Mouse (Mus musculus) midbrain, postnatal 0 days (tissue): Measurements from ENCODE around the gene Batf. TPM values are rescaled to one million over a fixed set of nuclear protein-coding genes. Genes with fewer than 3 reads are reported as not detected.

Experiments
- ATAC-seq: fragments of 200-750 bp; cut with Nextera tagmentation; 2 replicates; pipeline ENCODE4 v1.8.0; 2017; ENCODE audit warnings: moderate number of reproducible peaks, mild to moderate bottlenecking, moderate TSS enrichment, moderate library complexity; ENCODE audit not compliant: low FRiP score
- DNase-seq: peaks from one replicate; pipeline ENCODE4 v3.0.0-alpha.2; 2015; ENCODE audit warnings: low spot score
- H3K27ac ChIP-seq: fragments of 300-500 bp; sonication (generic); 2 replicates; pipeline ENCODE4 v1.5.1; 2014; ENCODE audit warnings: low read depth, mild to moderate bottlenecking, low read length, mixed read lengths
- H3K27me3 ChIP-seq: fragments of 300-500 bp; sonication (generic); 2 replicates; pipeline ENCODE4 v1.6.1; 2014; ENCODE audit warnings: low read length, control low read depth, mixed read lengths; ENCODE audit not compliant: insufficient read depth
- H3K36me3 ChIP-seq: fragments of 300-500 bp; sonication (generic); 2 replicates; pipeline ENCODE4 v1.6.1; 2014; ENCODE audit warnings: low read length, control low read depth, mixed read lengths; ENCODE audit not compliant: insufficient read depth
- H3K4me1 ChIP-seq: fragments of 300-500 bp; sonication (generic); 2 replicates; pipeline ENCODE4 v1.6.1; 2014; ENCODE audit warnings: mild to moderate bottlenecking, control low read depth, antibody characterized with exemption, low read length, mixed read lengths; ENCODE audit not compliant: insufficient read depth
- H3K4me2 ChIP-seq: fragments of 300-500 bp; sonication (generic); 2 replicates; pipeline ENCODE4 v1.6.1; 2014; ENCODE audit warnings: low read depth, mild to moderate bottlenecking, low read length, mixed read lengths; ENCODE audit not compliant: poor library complexity, severe bottlenecking
- H3K4me3 ChIP-seq: fragments of 300-500 bp; sonication (generic); 2 replicates; pipeline ENCODE4 v1.5.1; 2014; ENCODE audit warnings: low read depth, mild to moderate bottlenecking, low read length, moderate library complexity
- H3K9ac ChIP-seq: fragments of 300-500 bp; sonication (generic); replicated peaks from 2 replicates; pipeline ENCODE4 v1.6.1; 2014; ENCODE audit warnings: mild to moderate bottlenecking, low read length, moderate library complexity, mixed read lengths; ENCODE audit not compliant: poor library complexity, severe bottlenecking
- H3K9me3 ChIP-seq: fragments of 300-500 bp; sonication (generic); 2 replicates; pipeline ENCODE4 v1.6.1; 2016; ENCODE audit warnings: low read length, control low read depth
- CTCF ChIP-seq: IDR thresholded peaks from 2 replicates; pipeline ENCODE4 v1.5.1; 2016; ENCODE audit warnings: antibody characterized with exemption, mild to moderate bottlenecking
- WGBS: fragments of 180-500 bp; shearing (Covaris S2); extraction: QIAGEN DNeasy Blood & Tissue Kit; methylation state at CpG from one replicate; pipeline ENCODE4 v1.1.7; 2014; 5-methylcytosine and 5-hydroxymethylcytosine counted together
- polyA plus RNA-seq: library from polyadenylated mRNA; unstranded; fragments of >200 nt; fragmentation: Nextera tagmentation; extraction: Ambion mirVana; gene quantifications from 2 replicates; pipeline ENCODE4 v1.2.1, GENCODE M21; 2015
- total RNA-seq: library from RNA; depleted of rRNA; stranded (reverse); fragments of >200 nt; gene quantifications from 2 replicates; pipeline ENCODE4 v1.2.3, GENCODE M21; 2014

Gene Batf
- total and polyA plus RNA-seq, 2 experiments from 2014 or later: 1.3 to 3.1 TPM

- DNase-seq: peak; percentile 21
- Histone ChIP-seq H3K4me3 (no peak overlapping the region), H3K4me2 (no peak overlapping the region), H3K27me3 (no peaks in the 10 kb centered on the region), H3K9ac (no peak overlapping the region), H3K36me3 (no peaks in the 10 kb centered on the region), H3K9me3 (no peaks in the 10 kb centered on the region), H3K27ac (no peak overlapping the region), H3K4me1 (no peaks in the 10 kb centered on the region)
- ATAC-seq: no peak
- 81% methylated on average over 2 of the region's 2 CpGs for WGBS
- TF ChIP-seq CTCF: no peak
These were observed 49.7 kb downstream of the Batf start for GRCm38 (mm10) chr12:85736203-85736602.

- Histone ChIP-seq H3K27ac (no peak overlapping the region), H3K4me3 (no peak overlapping the region), H3K9me3 (no peaks in the 10 kb centered on the region), H3K4me1 (no peaks in the 10 kb centered on the region), H3K9ac (no peak overlapping the region), H3K36me3 (no peaks in the 10 kb centered on the region), H3K4me2 (no peak overlapping the region), H3K27me3 (no peaks in the 10 kb centered on the region)
- 87% methylated on average over 3 of the region's 3 CpGs for WGBS
- no peak for TF ChIP-seq CTCF
- ATAC-seq (no peak), DNase-seq (no peak)
These were observed 50.5 kb downstream of the Batf start for GRCm38 (mm10) chr12:85736960-85737359.

GRCm38 (mm10) chr12:85745827-85746695, 59.6 kb downstream of the Batf start, which contains the start of gene Flvcr2:
Gene Flvcr2, plus strand, starts transcription at chr12:85746539.
- H3K4me1 ChIP-seq: no peaks in the 10 kb centered on the region; the same call in 1 of the 2 replicates
- peak within 1 kb of the TSS; percentile 40 for H3K4me3 ChIP-seq
- peak within 1 kb of the TSS; percentile 83 for H3K4me2 ChIP-seq
- no peaks in the 10 kb centered on the region for H3K36me3 ChIP-seq
- under 1% methylated on average over 46 of the region's 51 CpGs for WGBS
- no peaks in the 10 kb centered on the region for H3K9me3 ChIP-seq
- H3K27me3 ChIP-seq: peaks cover 14% of the 10 kb centered on the region
- H3K27ac ChIP-seq: no peak within 1 kb of the TSS
- H3K9ac ChIP-seq: no peak within 1 kb of the TSS; the same call in 1 of the 2 replicates
- ATAC-seq: peak; percentile 78
- TF ChIP-seq CTCF: peak; percentile 81
- DNase-seq: peak; percentile 84

- TF ChIP-seq CTCF: no peak
- Histone ChIP-seq H3K4me3 (peak overlapping the region; percentile 40), H3K27me3 (peaks cover 14% of the 10 kb centered on the region), H3K9me3 (no peaks in the 10 kb centered on the region), H3K4me1 (no peaks in the 10 kb centered on the region; the same call in 1 of the 2 replicates), H3K9ac (no peak overlapping the region), H3K4me2 (peak overlapping the region; percentile 83), H3K27ac (no peak overlapping the region), H3K36me3 (no peaks in the 10 kb centered on the region)
- no peak for ATAC-seq
- WGBS: 22% methylated on average over 21 of the region's 21 CpGs
- no peak for DNase-seq
These were observed 60.3 kb downstream of the Batf start for GRCm38 (mm10) chr12:85746696-85747219.

GRCm38 (mm10) chr12:85747343-85747742, 60.9 kb downstream of the Batf start:
- Histone ChIP-seq H3K27me3 (peaks cover 14% of the 10 kb centered on the region), H3K9ac (no peak overlapping the region), H3K9me3 (no peaks in the 10 kb centered on the region), H3K4me1 (no peaks in the 10 kb centered on the region; the same call in 1 of the 2 replicates), H3K27ac (no peak overlapping the region), H3K36me3 (no peaks in the 10 kb centered on the region), H3K4me2 (peak overlapping the region; percentile 83; the same call in 1 of the 2 replicates), H3K4me3 (peak overlapping the region; percentile 40)
- WGBS: 90% methylated on average over 10 of the region's 10 CpGs
- ATAC-seq: no peak
- DNase-seq: no peak
- TF ChIP-seq CTCF: no peak

GRCm38 (mm10) chr12:85749861-85750260, 63.4 kb downstream of the Batf start:
- 89% methylated on average over 9 of the region's 9 CpGs for WGBS
- H3K36me3 ChIP-seq: no peaks in the 10 kb centered on the region
- DNase-seq (no peak), ATAC-seq (no peak)
- no peak overlapping the region for H3K4me3 ChIP-seq
- TF ChIP-seq CTCF: no peak
- peaks cover 14% of the 10 kb centered on the region for H3K27me3 ChIP-seq
- H3K9ac ChIP-seq: no peak overlapping the region
- no peak overlapping the region for H3K4me2 ChIP-seq
- H3K27ac ChIP-seq: no peak overlapping the region
- no peaks in the 10 kb centered on the region; the same call in 1 of the 2 replicates for H3K4me1 ChIP-seq
- H3K9me3 ChIP-seq: no peaks in the 10 kb centered on the region
